Mouse (Mus musculus) brain, embryonic 14.5 days (tissue): ENCODE measurements at regions not wholly inside any gene's neighbourhood (a gene's known extent, or its start where the extent isn't known, plus 50 kb on each side); places are given as distances from the start of the nearest gene placed in this dataset.

Source experiments
- DNase-seq: peaks from one replicate; pipeline ENCODE4 v3.0.0-alpha.2; 2011; ENCODE audit warnings: low read depth
- CTCF ChIP-seq: fragments of 200-500 bp; IDR thresholded peaks from 2 replicates; pipeline ENCODE4 v1.5.1; 2012; ENCODE audit warnings: inconsistent platforms, mild to moderate bottlenecking, moderate library complexity, borderline replicate concordance; ENCODE audit not compliant: insufficient read depth, insufficient read length; ENCODE audit errors: extremely low read depth
- POLR2A ChIP-seq: fragments of 200-500 bp; IDR thresholded peaks from 2 replicates; pipeline ENCODE4 v1.6.1; 2012; ENCODE audit warnings: mild to moderate bottlenecking, inconsistent platforms, borderline replicate concordance; ENCODE audit not compliant: poor library complexity, insufficient read depth, insufficient read length, severe bottlenecking; ENCODE audit errors: extremely low read depth

GRCm38 (mm10) chr14:99391700-99392099 lies 93.2 kb downstream of the Klf5 start:
- TF ChIP-seq CTCF (no peak), POLR2A (no peak)
- DNase-seq, result no peak

DNA sequence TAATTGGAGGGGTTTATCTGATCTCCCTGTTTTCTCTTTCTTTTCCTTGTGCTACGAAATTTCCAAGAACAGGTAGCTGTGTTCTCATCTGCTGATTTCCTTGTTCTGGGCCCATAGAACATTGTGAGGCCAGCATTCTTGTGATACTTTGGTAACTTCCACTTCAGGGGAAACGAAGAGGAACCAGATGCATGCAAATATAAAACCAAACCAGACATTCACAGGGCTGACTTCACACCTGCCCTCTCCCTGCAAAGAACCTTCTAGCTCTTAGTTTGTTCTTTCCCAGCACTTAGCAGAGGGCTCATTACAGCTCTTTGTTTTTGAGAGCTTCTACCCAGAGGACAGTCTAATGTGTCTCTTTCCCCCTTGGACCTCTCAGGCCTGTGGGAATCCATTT lies 94.3 kb downstream of the Klf5 start:
- TF ChIP-seq POLR2A (no peak), CTCF (no peak)
- no peak for DNase-seq

DNA sequence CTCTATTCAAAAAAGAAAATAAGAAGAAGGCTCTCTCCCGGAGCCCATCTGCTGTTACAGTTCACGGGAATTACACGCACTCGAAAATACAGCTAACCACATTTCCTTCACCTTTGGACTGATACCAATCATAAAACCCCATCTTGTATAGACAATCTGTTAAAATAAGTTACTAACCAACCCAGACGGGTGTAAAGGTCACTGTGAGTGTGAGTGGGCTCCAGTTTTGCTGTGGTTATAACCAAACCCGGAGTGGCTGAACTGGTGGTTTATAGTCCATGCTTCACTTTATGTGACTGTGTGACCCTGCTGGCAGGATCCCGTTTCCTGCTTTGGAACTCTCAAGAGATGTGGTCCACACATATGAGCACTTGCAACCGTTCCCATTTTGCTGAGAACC lies 95.1 kb downstream of the Klf5 start:
- DNase-seq, result no peak
- TF ChIP-seq POLR2A (no peak), CTCF (no peak)

- DNase-seq, result no peak
- TF ChIP-seq CTCF (no peak), POLR2A (no peak)
These were observed 104.8 kb downstream of the Klf5 start for GRCm38 (mm10) chr14:99403155-99403726.

DNA sequence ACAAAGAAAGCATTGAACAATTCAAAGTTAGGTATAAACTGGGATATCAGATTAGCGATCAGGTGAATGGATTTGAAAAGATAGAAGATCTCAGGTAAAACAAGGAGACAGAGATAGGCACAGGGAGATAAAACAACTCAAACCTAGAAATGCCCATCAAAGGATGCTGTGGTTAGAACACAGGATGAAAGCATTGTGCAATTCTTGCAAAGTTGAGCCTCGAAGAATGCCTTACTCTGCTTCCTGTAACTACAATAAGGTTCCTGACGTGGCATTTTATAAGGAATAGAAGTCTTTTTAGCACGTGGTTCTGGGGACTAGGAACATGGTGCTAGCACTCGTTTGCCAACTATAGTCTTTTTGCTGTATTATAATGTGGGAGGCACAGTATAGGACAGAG lies 106.7 kb downstream of the Klf5 start:
- no peak for DNase-seq
- TF ChIP-seq CTCF (no peak), POLR2A (no peak)

- DNase-seq, result no peak
- TF ChIP-seq POLR2A, result no peak
- no peak for TF ChIP-seq CTCF
These were observed 113.3 kb downstream of the Klf5 start for GRCm38 (mm10) chr14:99411835-99412234.

DNA sequence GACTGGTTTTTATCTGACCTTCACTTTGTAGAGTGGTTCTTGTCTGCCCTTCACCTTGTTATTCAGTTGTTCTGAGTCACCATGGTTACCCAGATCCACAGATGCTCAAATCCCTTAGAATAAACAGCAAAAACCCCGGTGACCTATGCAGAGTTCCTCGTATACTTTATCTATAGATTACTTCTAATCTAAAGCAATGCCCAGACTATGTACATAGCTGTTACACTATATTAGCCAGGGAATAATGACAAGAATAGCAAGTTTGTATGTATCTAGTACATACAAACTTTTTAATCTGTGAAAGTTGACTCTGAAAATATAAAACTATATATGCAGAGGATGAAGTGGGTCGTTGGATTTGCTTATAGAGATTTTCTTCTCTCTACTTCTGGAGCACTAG lies 117.7 kb downstream of the Klf5 start:
- TF ChIP-seq POLR2A, result no peak
- no peak for TF ChIP-seq CTCF
- no peak for DNase-seq

GRCm38 (mm10) chr14:99418970-99419369 lies 120.5 kb downstream of the Klf5 start:
- no peak for TF ChIP-seq POLR2A
- no peak for TF ChIP-seq CTCF

DNA sequence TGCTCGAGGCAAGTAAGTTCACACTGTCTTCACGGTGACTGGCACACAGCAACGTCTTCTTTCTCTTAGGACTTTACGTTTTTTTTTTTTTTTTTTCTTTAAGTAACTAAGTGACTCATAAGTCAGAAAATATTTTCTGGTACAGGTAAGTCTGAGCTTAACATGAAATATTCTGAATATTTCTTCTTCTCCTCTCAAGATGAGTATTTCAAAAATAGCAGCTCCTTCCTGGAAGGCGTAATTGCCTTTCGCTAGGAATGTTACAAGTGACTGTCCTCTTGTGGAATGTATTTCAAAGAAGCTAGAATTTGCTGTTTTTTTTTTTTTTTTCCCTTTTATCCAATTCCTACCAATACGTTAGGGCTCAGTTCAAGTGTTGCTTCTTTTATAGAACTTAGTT lies 124.8 kb downstream of the Klf5 start:
- TF ChIP-seq POLR2A, result no peak
- TF ChIP-seq CTCF, result no peak
- no peak for DNase-seq

More at GRCm38 (mm10) chr14:99418970-99419369, 120.5 kb downstream of the Klf5 start:
- no peak for DNase-seq

DNA sequence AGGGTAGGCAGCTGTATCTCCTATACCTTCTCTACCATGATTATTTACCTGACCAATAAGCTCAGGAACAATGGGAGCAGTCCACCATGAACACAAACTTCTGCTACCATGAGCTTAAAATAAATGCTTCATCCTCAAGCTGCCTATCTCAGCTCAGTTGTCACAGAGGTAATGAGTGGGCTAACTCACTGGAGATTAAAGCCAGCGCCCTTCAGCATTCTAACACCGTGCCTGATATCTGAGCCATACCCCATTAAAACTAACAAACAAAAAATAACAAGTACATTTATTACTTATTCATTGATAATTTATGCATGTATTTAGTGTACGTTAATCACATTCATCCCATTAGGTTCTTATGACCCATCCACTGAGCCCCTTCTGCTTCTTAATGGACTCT lies 128.6 kb downstream of the Klf5 start:
- TF ChIP-seq POLR2A (no peak), CTCF (no peak)
- peak; percentile 14 for DNase-seq

DNA sequence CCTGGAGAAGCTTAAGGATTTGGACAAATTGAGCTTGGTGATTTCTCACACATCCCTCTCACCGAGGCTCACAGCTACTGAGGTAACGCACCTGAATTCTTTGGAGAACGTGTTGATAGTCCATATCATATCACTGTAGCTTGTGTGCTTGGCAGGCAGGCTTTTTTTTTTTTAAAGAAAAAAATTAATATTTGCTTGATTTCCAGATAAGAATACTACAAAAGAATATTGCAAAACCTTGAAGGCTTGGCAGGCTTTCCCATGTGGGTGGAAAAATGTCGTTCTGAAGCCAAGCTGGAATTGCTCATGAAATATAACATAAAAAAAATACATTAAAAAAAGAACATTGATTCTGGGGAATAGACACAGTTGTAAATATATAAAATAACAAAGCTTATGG lies 131.8 kb downstream of the Klf5 start:
- no peak for TF ChIP-seq CTCF
- DNase-seq, result no peak

DNA sequence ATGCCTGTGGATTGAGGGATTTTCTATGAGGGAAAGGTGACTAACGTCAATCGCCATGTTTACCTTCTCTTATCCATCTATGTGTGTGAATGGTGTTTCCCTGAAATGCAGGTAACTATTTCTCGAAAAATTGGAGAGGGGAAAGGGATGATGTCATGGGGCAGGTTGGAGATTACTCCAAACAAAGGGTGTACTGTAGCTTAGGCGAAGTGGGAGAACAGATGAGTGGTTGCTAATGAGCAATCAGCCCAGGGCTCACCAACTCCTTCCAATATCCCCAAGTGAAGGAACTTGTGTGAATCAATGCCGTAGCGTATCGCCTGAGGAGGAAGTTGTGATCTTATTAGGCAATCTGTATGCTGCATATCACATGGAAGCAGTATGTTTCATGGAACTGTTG lies 133.2 kb downstream of the Klf5 start:
- TF ChIP-seq CTCF (no peak), POLR2A (no peak)
- no peak for DNase-seq
